Mouse (Mus musculus): ENCODE data around the gene Gm10128. TPM values are rescaled to one million over a fixed set of nuclear protein-coding genes. Genes with fewer than 3 reads are reported as not detected.

Gene Gm10128
- polyA plus RNA-seq (2014; fragmentation: Illumina TruSeq; extraction: RNeasy Lipid Tissue Mini Kit (QIAGEN cat#74804); ENCODE audit: low read depth, low replicate concordance) = not detected

DNA sequence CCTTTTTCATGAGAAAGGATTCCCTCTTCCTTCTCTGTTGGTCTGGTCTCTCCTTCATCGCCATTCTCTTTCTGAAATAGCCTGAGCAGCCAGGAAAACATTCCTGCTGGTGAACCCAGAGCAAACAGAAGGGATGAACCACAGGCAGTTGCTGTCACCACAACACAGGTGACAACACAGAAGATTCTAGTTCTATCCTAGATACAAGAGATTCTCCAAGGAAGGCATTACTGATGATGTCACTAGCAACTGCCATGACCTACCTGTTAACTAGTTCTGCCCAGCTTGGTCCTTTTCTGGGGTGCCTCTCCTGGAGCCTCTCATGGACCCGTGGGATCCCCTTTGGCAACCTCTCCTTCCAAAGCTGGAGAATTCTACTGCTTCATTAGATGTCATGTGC, at the start of gene Gm10128:
Gene Gm10128 (minus strand): TSS at position 101 of the 400 bp plus-strand sequence.

DNA sequence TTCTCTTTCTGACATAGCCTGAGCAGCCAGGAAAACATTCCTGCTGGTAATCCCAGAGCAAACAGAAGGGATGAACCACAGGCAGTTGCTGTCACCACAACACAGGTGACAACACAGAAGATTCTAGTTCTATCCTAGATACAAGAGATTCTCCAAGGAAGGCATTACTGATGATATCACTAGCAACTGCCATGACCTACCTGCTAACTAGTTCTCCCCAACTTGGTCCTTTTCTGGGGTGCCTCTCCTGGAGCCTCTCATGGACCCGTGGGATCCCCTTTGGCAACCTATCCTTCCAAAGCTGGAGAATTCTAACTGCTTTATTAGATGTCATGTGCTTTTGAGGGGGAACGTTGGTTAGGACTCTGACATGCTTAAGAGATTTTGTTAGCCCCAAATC, 48.3 kb downstream of the Gm10128 start, which contains the start of gene Gm10338:
Gene Gm10338 (minus strand): TSS at position 101 of the 400 bp plus-strand sequence.

Other genes starting within 250 kb of the Gm10128 start
- gene Gm3755, start 193.1 kb downstream of the Gm10128 start, polyA plus RNA-seq (2014; fragmentation: Illumina TruSeq; extraction: RNeasy Lipid Tissue Mini Kit (QIAGEN cat#74804); ENCODE audit: low read depth, low replicate concordance) = not detected
- gene Gm3752, start 160.2 kb downstream of the Gm10128 start, polyA plus RNA-seq (2014; fragmentation: Illumina TruSeq; extraction: RNeasy Lipid Tissue Mini Kit (QIAGEN cat#74804); ENCODE audit: low read depth, low replicate concordance) = not detected
- gene Gm3558, start 75.4 kb downstream of the Gm10128 start, polyA plus RNA-seq (2014; fragmentation: Illumina TruSeq; extraction: RNeasy Lipid Tissue Mini Kit (QIAGEN cat#74804); ENCODE audit: low read depth, low replicate concordance) = 0.28 TPM
- gene Gm10338, start 48.4 kb downstream of the Gm10128 start, polyA plus RNA-seq (2014; fragmentation: Illumina TruSeq; extraction: RNeasy Lipid Tissue Mini Kit (QIAGEN cat#74804); ENCODE audit: low read depth, low replicate concordance) = not detected
- not detected for gene Gm26661, start 147.6 kb upstream of the Gm10128 start, polyA plus RNA-seq (2014; fragmentation: Illumina TruSeq; extraction: RNeasy Lipid Tissue Mini Kit (QIAGEN cat#74804); ENCODE audit: low read depth, low replicate concordance)
- 6.3 TPM for gene Flnb, start 174.0 kb upstream of the Gm10128 start, polyA plus RNA-seq (2014; fragmentation: Illumina TruSeq; extraction: RNeasy Lipid Tissue Mini Kit (QIAGEN cat#74804); ENCODE audit: low read depth, low replicate concordance)